Mouse (Mus musculus) erythroblast, embryonic 14.5 days (primary cell): Measurements from ENCODE around the gene Wnt3a. TPM values are rescaled to one million over a fixed set of nuclear protein-coding genes. Genes with fewer than 3 reads are reported as not detected.

Experiments used
- H3K27me3 ChIP-seq: 2 replicates; pipeline ENCODE4 v1.6.1; 2012; ENCODE audit warnings: inconsistent platforms; ENCODE audit not compliant: control insufficient read depth
- H3K36me3 ChIP-seq: 2 replicates; pipeline ENCODE4 v1.6.1; 2012; ENCODE audit warnings: mild to moderate bottlenecking, inconsistent platforms; ENCODE audit not compliant: control insufficient read depth
- H3K4me1 ChIP-seq: 2 replicates; pipeline ENCODE4 v1.6.1; 2012; ENCODE audit warnings: inconsistent platforms; ENCODE audit not compliant: control insufficient read depth
- H3K4me3 ChIP-seq: replicated peaks from 2 replicates; pipeline ENCODE3; 2012; ENCODE audit warnings: moderate library complexity, mild to moderate bottlenecking, inconsistent platforms
- H3K9me3 ChIP-seq: 2 replicates; pipeline ENCODE4 v1.6.1; 2012; ENCODE audit warnings: low read length, inconsistent platforms, mixed read lengths; ENCODE audit not compliant: control insufficient read depth
- GATA1 ChIP-seq: IDR thresholded peaks from 2 replicates; pipeline ENCODE4 v1.6.1; 2012; ENCODE audit warnings: low read length, inconsistent platforms, mixed read lengths
- TAL1 ChIP-seq: IDR thresholded peaks from 3 replicates; pipeline ENCODE4 v1.6.1; 2012; ENCODE audit warnings: low read length, inconsistent platforms, mixed read lengths
- polyA plus RNA-seq: library from polyadenylated mRNA; stranded (reverse); fragments of >175 nt; gene quantifications from 2 replicates; pipeline ENCODE4 v1.2.3, GENCODE M21; 2012

Gene Wnt3a
- polyA plus RNA-seq, 1 experiment, result 0.02 TPM

DNA sequence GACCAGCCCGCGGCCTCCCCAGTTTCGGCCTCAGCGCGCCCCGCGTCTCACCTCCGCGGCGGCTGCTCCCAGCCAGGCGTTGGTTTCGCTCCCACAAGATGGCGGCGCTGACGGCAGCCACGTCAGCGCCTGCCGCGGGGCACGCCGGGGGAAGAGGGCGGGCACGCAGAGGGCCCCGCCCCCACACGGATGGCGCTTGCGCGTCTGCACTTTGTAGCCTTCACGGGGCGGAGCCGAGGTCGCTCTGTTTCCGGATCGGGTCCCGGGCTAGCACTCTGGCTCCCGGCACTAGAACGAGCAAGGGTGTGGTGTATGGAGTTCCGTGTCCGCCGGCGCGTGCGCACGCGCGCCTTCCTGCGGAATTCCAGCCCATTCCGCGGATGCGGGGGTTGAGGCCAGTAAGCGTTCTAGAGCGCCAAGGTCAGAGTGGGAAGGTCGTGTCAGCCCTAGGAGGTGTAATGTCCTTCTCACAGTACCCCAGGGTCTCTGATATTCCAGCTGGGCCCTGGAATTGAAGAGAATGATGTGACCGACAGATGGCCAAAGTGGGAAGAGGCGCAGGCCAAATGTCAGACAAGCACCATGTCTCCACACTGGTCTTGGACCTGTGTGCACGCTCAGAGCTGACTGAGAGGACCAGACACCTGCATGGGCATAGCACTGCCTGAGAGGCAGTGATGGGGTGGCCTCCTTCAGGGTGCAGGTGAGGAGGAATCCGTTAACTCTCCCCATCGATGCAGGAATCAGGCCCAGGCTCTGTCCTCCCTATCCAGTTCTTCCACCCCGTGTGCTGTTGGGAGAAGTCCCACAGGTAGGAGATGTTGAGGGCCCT is 62.2 kb downstream of the Wnt3a start, which contains the start of gene Arf1:
TSS of gene Arf1 (minus strand) at position 149 of the 832 bp plus-strand sequence.
- no peak for TF ChIP-seq TAL1
- Histone ChIP-seq H3K4me1 (peaks cover 59% of the 10 kb centered on the region), H3K9me3 (no peaks in the 10 kb centered on the region), H3K4me3 (peak within 1 kb of the TSS; percentile 88), H3K27me3 (peaks cover 6% of the 10 kb centered on the region), H3K36me3 (peaks cover 31% of the 10 kb centered on the region)

DNA sequence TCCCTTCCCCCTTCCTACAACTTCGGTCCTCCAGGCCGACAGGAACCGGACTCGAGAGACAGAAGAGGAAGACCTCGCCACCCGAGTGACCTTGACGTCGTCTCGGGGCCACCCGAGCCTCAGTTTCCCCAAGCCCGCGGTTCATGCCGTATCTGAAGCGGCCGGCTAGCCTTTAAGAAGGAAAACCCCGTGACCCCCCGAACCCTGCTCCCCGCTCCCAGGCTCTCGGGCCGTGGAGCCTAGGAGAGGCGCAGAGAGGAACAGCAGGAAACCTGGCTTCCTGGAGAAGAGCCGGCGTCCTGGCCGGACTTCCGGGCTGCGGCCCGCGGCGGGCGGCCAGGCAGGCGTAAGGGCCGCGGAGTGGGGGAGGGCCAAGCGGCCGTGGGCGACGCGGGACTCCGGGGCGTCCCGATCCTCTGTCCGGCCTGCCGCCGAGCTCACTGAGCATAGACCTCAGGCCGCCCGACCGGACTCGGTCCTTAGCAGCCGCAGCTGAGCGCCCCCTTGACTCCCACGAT is 62.9 kb downstream of the Wnt3a start:
- Histone ChIP-seq H3K9me3 (no peaks in the 10 kb centered on the region), H3K4me3 (peak overlapping the region; percentile 88), H3K36me3 (peaks cover 37% of the 10 kb centered on the region), H3K4me1 (peaks cover 65% of the 10 kb centered on the region), H3K27me3 (peaks cover under 1% of the 10 kb centered on the region)
- TF ChIP-seq GATA1 (no peak), TAL1 (no peak)

DNA sequence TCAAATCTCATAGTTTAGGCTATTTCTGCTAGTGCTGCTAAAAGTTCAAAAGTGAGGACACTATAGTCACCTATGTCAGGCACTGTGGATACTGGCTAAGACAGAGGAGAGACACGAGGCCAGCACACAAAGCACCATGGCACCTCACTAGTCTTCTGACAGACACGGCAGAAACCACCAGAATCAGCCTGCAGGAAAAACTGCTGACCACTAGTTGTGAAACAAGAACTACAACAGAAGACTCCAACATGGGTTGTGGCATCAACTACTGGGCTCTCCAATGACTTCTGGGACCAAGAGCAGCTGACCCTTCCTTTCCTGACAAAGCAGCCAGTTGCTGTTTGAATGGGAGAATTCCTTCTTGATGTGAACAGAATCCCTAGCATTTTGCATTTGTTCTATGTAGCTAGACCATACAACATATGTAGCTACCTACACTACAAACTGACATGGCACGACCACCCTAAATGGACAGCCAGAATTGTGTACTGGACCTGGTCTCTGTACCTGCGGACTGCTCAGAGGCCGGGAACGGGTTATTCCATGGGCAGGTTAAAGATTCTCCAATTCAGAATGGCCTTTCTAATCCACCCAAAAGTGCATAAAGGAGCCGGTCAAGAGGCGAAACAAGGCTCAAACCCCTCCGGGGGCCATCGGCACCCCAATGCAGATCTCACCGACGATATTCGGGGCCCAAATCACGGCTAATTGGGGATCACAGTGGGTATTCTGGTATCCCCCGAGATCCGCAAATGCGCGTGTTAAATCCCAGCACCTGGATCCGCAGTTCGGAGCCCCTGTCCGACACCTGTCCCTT is 63.6 kb downstream of the Wnt3a start:
- Histone ChIP-seq H3K4me1 (peaks cover 70% of the 10 kb centered on the region), H3K36me3 (peaks cover 43% of the 10 kb centered on the region), H3K9me3 (no peaks in the 10 kb centered on the region), H3K4me3 (peak overlapping the region; percentile 88), H3K27me3 (no peaks in the 10 kb centered on the region)
- TF ChIP-seq GATA1 (no peak), TAL1 (no peak)

DNA sequence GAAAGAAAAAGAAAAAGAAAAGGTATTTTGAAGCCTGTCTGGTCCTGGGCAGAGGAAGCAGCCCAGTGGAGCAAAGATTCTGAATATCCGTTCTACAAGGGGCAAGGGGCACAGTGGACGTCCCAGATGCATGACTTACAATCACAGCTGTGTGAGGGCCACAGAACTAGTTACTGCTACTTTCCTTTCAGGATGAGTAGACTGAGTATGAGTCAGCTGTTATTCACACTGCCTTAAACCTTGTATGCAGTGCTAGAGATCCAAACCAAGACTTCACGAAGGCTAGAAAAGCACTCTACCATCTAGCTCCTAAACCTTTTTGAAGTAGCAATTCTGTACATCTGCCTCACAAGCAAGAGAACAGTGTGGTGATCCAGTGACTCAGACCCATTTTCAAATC is 64.3 kb downstream of the Wnt3a start:
- Histone ChIP-seq H3K27me3 (no peaks in the 10 kb centered on the region), H3K4me3 (peak overlapping the region; percentile 88), H3K36me3 (peaks cover 50% of the 10 kb centered on the region), H3K9me3 (no peaks in the 10 kb centered on the region), H3K4me1 (peaks cover 78% of the 10 kb centered on the region)
- TF ChIP-seq TAL1, result no peak
- TF ChIP-seq GATA1, result no peak

DNA sequence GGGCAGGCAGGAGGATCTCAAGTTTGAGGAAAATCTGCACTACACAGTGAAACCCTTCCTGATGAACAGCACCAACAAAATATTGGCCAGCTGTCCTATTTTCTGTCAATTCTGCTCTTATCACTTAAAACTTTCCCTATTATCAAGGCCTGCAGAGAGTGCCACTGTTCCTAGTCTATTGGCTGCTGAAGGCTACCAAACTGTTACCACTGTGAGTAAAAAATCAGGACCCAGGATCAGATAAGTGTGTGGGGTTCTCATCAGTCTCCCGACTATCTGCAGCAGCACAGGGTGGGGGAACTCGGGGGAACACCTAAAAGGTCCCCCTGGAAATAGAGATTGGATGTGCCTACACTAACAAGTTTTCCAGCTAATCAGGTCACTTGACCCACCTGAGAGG is 65.4 kb downstream of the Wnt3a start:
- peak overlapping the region; percentile 6 for H3K4me3 ChIP-seq
- peaks cover 61% of the 10 kb centered on the region for H3K36me3 ChIP-seq
- no peak for TF ChIP-seq GATA1
- no peaks in the 10 kb centered on the region for H3K27me3 ChIP-seq
- H3K9me3 ChIP-seq, result no peaks in the 10 kb centered on the region
- H3K4me1 ChIP-seq, result peaks cover 82% of the 10 kb centered on the region

DNA sequence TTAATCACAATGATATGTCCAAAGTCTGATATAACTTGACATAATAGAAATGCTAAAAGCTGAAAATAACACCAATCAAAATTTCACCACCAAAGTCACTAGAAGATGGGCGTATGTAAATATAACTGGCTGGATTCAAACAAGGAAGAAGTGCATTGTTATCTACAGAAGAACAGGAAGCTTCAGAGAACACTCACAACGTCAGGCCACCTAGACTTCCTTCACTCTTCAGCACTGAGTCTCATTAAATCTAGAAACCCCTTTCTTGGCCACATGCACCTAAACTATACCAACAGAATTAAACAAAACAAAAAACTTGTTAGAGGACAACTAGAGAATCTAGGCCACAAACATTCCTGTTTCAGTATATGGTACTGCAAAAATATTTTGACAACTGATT is 66.1 kb downstream of the Wnt3a start:
- Histone ChIP-seq H3K4me3 (no peak overlapping the region), H3K36me3 (peaks cover 68% of the 10 kb centered on the region), H3K9me3 (no peaks in the 10 kb centered on the region), H3K27me3 (no peaks in the 10 kb centered on the region), H3K4me1 (peaks cover 83% of the 10 kb centered on the region)
- TF ChIP-seq TAL1, result no peak
- no peak for TF ChIP-seq GATA1

DNA sequence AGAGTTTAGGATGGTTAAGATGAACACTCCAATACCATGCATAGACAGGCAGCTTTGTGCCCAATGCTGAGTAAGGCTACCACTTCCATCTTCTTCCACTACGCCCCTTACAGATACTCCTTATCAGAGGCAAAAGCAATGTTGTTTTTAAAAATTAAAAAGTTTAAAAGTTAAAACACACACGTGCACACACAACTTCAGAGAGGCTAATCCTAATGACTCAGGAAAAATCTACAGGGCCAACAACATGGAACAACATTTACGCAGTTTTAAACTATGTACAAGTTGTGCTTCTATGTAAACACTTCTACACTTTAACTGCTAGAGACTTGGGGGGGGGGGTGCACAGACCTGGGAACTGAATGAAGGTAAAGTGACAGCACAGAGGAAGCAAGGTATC is 66.5 kb downstream of the Wnt3a start:
- Histone ChIP-seq H3K9me3 (no peaks in the 10 kb centered on the region; the same call in 1 of the 2 replicates), H3K36me3 (peaks cover 72% of the 10 kb centered on the region), H3K4me1 (peaks cover 80% of the 10 kb centered on the region), H3K4me3 (no peak overlapping the region), H3K27me3 (no peaks in the 10 kb centered on the region)
- no peak for TF ChIP-seq TAL1
- no peak for TF ChIP-seq GATA1

DNA sequence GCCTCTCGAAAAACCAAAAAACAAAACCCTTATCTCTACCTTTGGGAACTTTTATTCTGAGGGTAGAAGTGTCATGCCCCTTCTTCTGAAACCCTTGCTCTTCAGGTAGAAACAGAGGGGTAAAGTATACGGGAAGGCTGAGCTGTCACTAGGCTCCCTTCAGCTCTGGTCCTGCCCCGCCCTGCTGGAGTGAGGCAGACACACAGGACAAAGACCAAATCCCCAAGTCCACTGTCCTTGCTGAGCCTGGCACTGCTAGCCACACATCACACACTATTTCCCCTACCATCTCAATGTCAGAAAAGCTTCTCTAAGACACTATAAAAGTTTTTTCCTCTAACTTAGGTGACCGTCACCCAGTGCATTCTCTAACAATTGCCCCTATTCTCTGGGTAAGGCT is 68.2 kb downstream of the Wnt3a start:
- H3K36me3 ChIP-seq, result peaks cover 88% of the 10 kb centered on the region
- H3K27me3 ChIP-seq, result no peaks in the 10 kb centered on the region
- no peak overlapping the region for H3K4me3 ChIP-seq
- TF ChIP-seq GATA1 (no peak), TAL1 (no peak)
- no peaks in the 10 kb centered on the region; the same call in 1 of the 2 replicates for H3K9me3 ChIP-seq
- peaks cover 83% of the 10 kb centered on the region for H3K4me1 ChIP-seq

DNA sequence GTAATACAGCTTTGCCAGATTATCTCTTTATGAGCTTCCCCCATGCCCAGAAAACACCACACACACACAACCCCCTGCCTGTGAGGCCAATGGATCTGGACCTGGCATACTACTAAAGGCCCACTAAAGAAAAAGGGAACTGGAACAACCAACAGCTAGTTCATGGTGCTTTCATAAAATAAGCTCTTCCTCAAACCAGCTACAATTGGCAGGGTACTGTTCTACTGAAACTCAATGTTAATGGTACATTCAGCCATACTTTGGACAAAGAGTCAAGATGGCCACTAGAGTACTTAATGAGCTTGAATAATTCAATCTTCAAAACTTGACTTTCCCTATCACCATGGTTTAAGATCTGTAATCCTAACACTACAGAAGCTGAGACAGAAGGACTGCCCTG is 68.9 kb downstream of the Wnt3a start:
- Histone ChIP-seq H3K4me1 (peaks cover 78% of the 10 kb centered on the region), H3K4me3 (no peak overlapping the region), H3K36me3 (peaks cover 92% of the 10 kb centered on the region), H3K9me3 (no peaks in the 10 kb centered on the region; the same call in 1 of the 2 replicates), H3K27me3 (no peaks in the 10 kb centered on the region)
- TF ChIP-seq GATA1 (no peak), TAL1 (no peak)
